Mouse (Mus musculus) embryonic fibroblast, embryonic 13.5 days (primary cell): ENCODE results near the gene Csf2rb.

Experiments
- CTCF ChIP-seq: IDR thresholded peaks from 2 replicates; pipeline ENCODE4 v1.5.1; 2011; ENCODE audit warnings: mild to moderate bottlenecking, control low read depth, low read length, moderate library complexity, borderline replicate concordance; ENCODE audit not compliant: insufficient read depth
- POLR2A ChIP-seq: IDR thresholded peaks from 2 replicates; pipeline ENCODE4 v1.6.1; 2011; ENCODE audit warnings: low read depth, mild to moderate bottlenecking, control low read depth, low read length, moderate library complexity

- no peak for TF ChIP-seq CTCF
- TF ChIP-seq POLR2A = no peak
These were observed 14.6 kb upstream of the Csf2rb start for GRCm38 (mm10) chr15:78310971-78311370.
